Mouse (Mus musculus) lung, postnatal 0 days (tissue): ENCODE measurements around the gene Hoxc13.

Experiments used
- CTCF ChIP-seq: IDR thresholded peaks from 2 replicates; pipeline ENCODE4 v1.5.1; 2016; ENCODE audit warnings: antibody characterized with exemption, mild to moderate bottlenecking
- EP300 ChIP-seq: IDR thresholded peaks from 2 replicates; pipeline ENCODE4 v1.6.1; 2016; ENCODE audit warnings: antibody characterized with exemption, mild to moderate bottlenecking, control low read depth

DNA sequence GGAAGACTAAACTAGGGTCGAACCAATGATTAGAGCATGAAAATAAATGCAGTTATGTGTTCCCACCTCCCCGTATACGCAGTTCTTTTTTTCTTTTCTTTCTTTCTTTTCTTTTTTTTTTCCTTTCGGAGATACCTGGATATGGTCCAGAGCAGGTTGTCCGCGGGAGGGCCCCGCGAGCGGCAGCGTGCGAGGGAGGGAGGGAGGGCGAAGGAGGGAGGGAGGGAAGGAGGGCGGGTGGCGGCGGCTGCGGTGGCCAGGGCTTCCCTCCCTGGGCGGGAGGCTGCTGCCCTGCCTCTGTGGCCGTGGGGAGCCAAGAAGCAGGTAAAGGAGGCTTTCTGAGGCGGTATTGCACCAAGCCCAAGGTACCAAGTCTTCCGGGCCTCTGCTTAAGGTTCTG lies 55.3 kb downstream of the Hoxc13 start, which contains the start of gene Hoxc9:
- TF ChIP-seq CTCF (no peak), EP300 (no peak)
